Mouse (Mus musculus): Measurements from ENCODE around the gene Tsen54.

- no peak for TF ChIP-seq POLR2A (IDR thresholded peaks at IDR 0.05; ENCODE audit: low read depth, low read length)
- TF ChIP-seq CTCF (IDR thresholded peaks at IDR 0.05; ENCODE audit: extremely low read depth, insufficient read length, insufficient replicate concordance, low read depth, low read length), result no peak
Measured at GRCm38 (mm10) chr11:115829036-115829435, 14.5 kb downstream of the Tsen54 start.

All from small intestine, adult 2 months (tissue).